ENCODE assay signal across 9 mouse cellular contexts in the genomic region with DNA sequence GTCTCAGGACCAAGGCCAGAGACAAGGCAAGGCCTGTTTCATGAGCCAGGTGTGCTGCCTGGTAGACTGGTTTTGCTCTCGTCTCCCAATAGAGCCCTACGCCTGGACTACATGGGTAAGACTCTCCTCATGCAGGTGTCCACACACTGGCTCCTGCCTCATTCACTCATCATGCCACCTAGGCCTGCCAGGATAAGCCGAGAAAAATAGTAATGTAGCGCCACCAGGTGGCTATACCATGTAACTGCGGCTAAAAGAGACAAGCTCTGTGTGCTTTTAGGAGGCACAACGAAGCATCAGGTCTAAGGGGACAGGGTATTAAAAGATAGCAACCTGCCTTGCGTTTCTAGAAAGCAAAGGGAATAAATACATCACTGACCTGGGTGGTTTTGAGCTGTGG. TPM values are rescaled to one million over a fixed set of nuclear protein-coding genes. Genes with fewer than 3 reads are reported as not detected.
DNase-seq lines count a peak whose midpoint lies in the region; ATAC-seq and TF ChIP-seq lines count a peak whose summit lies in the region.
"Had no signal": no experiment of that assay in that cellular context is flagged by ENCODE, and none has a peak within 500 bp of the region (broad histone marks: within the 10 kb centered on the region; RNA-seq: fewer than 3 reads in every experiment).

No protein-coding gene starts in this region.

- H3K4me3 ChIP-seq in left cerebral cortex, adult 2 months, result no peak overlapping the region

- H3K27ac ChIP-seq in left cerebral cortex, adult 2 months, result no peak overlapping the region

- DNase-seq in left cerebral cortex, adult 2 months (ENCODE audit: extremely low spot score in 1 of 2, low spot score in 2 of 2), result peak; percentile 57 to 65
- no peak for DNase-seq in left cerebral cortex, adult 11 months (ENCODE audit: low spot score)
- peak; percentile 34 for DNase-seq in MEL-GATA-1-ER (ENCODE audit: extremely low read depth, low read depth)
- peak; percentile 22 for DNase-seq in c-Kit-negative CD71-positive TER-119-positive erythroid progenitor cells, embryonic 14.5 days (ENCODE audit: low read depth, low spot score)
- peak; percentile 60 to 77 for DNase-seq in layer of hippocampus, postnatal 14 days (ENCODE audit: low spot score in 2 of 2)
- DNase-seq in urinary bladder, adult 18-20 months (ENCODE audit: low spot score in 2 of 2), result no peak

- intact Hi-C loops in left cerebral cortex, adult 2 months (cut with DNase I), result loop anchor here (1.0 to 5.0 kb wide), 4 partner anchors 90 to 459 kb away; no protein-coding TSS in a partner anchor

- ATAC-seq in frontal cortex, adult (ENCODE audit: low TSS enrichment), result peak; percentile 67
- ATAC-seq in monocyte, adult 5-6 weeks (replicated peaks; ENCODE audit: insufficient number of reproducible peaks, low FRiP score, low TSS enrichment, poor library complexity, severe bottlenecking), result peak; percentile 69; the same call in 1 of the 2 replicates

- TF ChIP-seq CTCF in left cerebral cortex, adult 2 months (IDR thresholded peaks at IDR 0.05), result peak; percentile 86

RNA-seq across cellular contexts. Expression of gene Als2cl, which starts 8.6 kb away (rescaled TPM):
- total RNA-seq in left cerebral cortex, adult 2 months (2021), result 10 to 100 TPM in 1 of 2 experiments, 1 to 10 TPM in 1; 8.4 to 10.8 TPM
- 10 to 100 TPM; 11.6 to 13.1 TPM for total RNA-seq in layer of hippocampus, postnatal 14 days (2021)
- 0.43 to 0.97 TPM (median 0.86 TPM) in 3 replicates for total RNA-seq in monocyte, adult 5-6 weeks (2017)

RNA-seq across cellular contexts. Expression of gene Tmie, which starts 8.9 kb away (rescaled TPM):
- total RNA-seq in left cerebral cortex, adult 2 months (2021), result 1 to 10 TPM; 3.0 to 3.4 TPM
- 1 to 10 TPM; 1.8 to 2.0 TPM for total RNA-seq in layer of hippocampus, postnatal 14 days (2021)
- total RNA-seq in monocyte, adult 5-6 weeks (2017), result 0.19 TPM in 1 of 3 replicates, not detected in the others

RNA-seq across cellular contexts. Expression of gene Prss50, which starts 13.3 kb away (rescaled TPM):
- total RNA-seq in left cerebral cortex, adult 2 months (2021), result under 1 TPM; 0.93 to 0.94 TPM
- under 1 TPM in 1 of 2 experiments, not detected in 1; 0.36 TPM for total RNA-seq in layer of hippocampus, postnatal 14 days (2021)
- not detected in 3 replicates for total RNA-seq in monocyte, adult 5-6 weeks (2017)
- total RNA-seq: gastrocnemius, adult 8-10 months had no signal

RNA-seq across cellular contexts. Expression of gene Prss46, which starts 26.7 kb away (rescaled TPM):
- total RNA-seq in left cerebral cortex, adult 2 months (2021), result not detected
- under 1 TPM in 1 of 2 experiments, not detected in 1; 0.31 TPM for total RNA-seq in layer of hippocampus, postnatal 14 days (2021)
- not detected in 3 replicates for total RNA-seq in monocyte, adult 5-6 weeks (2017)
- total RNA-seq: gastrocnemius, adult 8-10 months had no signal

RNA-seq across cellular contexts. Expression of gene Prss45, which starts 36.6 kb away (rescaled TPM):
- under 1 TPM; 0.38 to 0.49 TPM for total RNA-seq in left cerebral cortex, adult 2 months (2021)
- under 1 TPM; 0.31 to 0.65 TPM for total RNA-seq in layer of hippocampus, postnatal 14 days (2021)
- not detected in 3 replicates for total RNA-seq in monocyte, adult 5-6 weeks (2017)
- total RNA-seq: gastrocnemius, adult 8-10 months had no signal

Comparison
In these comparisons a context has a peak if more than half of its experiments do, and no peak if none do; other contexts are left out.
1. DNase-seq: peak in left cerebral cortex, adult 2 months (2 of 2), MEL-GATA-1-ER (single experiment), c-Kit-negative CD71-positive TER-119-positive erythroid progenitor cells, embryonic 14.5 days (single experiment) and layer of hippocampus, postnatal 14 days (2 of 2); none in left cerebral cortex, adult 11 months (single experiment) and urinary bladder, adult 18-20 months (0 of 2).